Mouse (Mus musculus) brain, embryonic 14.5 days (tissue): Measurements from ENCODE around the gene Rapgef3.

Experiments
- CTCF ChIP-seq: fragments of 200-500 bp; IDR thresholded peaks from 2 replicates; pipeline ENCODE4 v1.5.1; 2012; ENCODE audit warnings: inconsistent platforms, mild to moderate bottlenecking, moderate library complexity, borderline replicate concordance; ENCODE audit not compliant: insufficient read depth, insufficient read length; ENCODE audit errors: extremely low read depth
- POLR2A ChIP-seq: fragments of 200-500 bp; IDR thresholded peaks from 2 replicates; pipeline ENCODE4 v1.6.1; 2012; ENCODE audit warnings: mild to moderate bottlenecking, inconsistent platforms, borderline replicate concordance; ENCODE audit not compliant: poor library complexity, insufficient read depth, insufficient read length, severe bottlenecking; ENCODE audit errors: extremely low read depth

DNA sequence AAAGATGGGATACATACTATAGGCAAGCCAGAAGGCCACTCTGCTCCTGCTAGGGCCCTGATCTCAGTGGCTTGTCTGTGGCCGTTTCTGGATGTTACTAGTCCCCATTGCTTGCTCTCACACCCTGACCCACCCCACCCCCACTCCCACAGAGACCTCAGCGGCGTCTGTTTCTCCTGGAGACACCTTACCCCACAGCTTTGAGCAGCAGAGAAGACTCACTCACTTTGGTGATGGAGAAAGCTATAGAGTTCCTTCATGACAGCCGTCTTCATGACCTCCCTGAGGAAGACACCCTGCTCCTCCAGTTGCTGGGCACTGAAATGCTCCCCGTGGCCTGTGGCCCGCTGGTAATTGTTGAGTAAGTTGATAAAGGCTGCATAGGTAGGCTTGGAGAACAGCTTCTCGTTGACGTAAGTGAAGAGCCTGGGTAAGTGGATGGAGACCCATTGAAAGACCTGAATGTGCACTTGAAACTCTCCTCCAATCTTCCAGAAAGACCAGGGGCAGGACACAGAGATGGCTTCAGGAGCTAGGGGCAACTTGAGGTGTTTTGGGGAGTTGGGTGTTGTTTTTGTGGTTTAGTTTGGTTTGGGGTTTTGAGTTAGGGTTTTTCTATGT is 49.1 kb downstream of the Rapgef3 start:
- TF ChIP-seq POLR2A (no peak), CTCF (no peak)
